Mouse (Mus musculus): ENCODE measurements at regions not wholly inside any gene's neighbourhood (a gene's known extent, or its start where the extent isn't known, plus 50 kb on each side); places are given as distances from the start of the nearest gene placed in this dataset.

DNA sequence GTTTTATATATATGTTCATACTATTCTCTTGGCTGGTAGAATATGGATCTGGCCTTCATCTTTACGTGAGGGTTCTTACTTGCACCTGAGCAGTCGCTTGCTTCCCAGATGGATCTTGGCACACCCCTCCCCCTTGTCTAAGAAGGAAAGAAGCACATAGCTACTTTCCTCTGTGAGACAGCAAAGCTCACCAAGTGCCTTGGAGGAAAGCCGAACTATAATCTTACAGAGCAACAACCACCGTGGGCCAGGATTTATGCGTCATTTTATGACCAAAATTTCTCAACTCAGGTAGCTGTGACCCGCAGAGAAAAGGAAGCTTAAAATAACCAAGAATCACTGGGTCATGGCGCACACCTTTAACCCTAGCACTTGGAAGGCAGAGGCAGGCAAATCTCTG is 73.0 kb upstream of the Tspan2 start:
- no peak for DNase-seq (ENCODE audit: low spot score in 2 of 2)

DNA sequence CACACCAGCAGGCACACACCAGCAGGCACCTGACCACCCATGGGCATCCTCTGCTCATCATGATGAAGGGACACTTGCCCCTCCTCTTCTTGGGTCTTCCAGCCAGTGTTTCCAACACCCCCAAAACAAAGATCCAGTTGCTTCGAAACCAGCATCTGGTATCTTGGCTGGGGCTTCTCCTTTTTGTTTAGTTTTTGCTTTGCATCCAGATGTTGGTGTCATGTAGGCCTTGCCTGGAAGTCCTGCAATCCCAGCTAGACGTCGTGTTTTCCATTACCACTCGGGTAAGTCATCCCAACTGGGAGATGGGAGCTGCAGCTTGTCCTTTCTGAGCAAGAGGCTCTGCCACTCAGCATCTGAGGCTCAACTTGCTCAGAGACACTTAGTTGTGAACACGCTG is 70.6 kb upstream of the Tspan2 start:
- DNase-seq (ENCODE audit: low spot score in 2 of 2): no peak

DNA sequence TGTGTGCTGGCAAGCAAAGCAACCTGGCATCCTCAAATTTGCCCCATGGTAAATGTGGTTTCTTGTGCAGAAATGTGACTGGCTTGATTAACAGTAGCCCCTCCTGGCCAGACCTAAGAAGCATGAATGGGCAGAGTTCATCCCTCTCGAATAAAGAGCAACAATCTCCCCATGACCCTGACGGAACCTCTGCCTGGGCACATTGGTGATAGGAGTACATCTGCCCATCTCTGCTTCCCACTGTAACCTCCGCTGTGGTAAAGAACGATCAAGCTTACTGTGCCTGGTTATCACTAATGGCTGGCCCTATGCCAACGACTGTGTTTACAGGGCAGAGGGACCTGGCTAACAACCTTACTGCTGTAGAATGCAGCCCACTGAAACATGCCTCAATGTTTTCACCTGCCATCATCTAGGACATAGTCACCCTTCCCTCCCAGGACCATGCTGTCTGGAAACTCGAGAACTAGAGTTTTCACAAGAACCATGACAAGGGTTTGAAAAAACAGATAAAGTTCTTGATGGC is 69.6 kb upstream of the Tspan2 start:
- no peak for DNase-seq (ENCODE audit: low spot score in 2 of 2)

DNA sequence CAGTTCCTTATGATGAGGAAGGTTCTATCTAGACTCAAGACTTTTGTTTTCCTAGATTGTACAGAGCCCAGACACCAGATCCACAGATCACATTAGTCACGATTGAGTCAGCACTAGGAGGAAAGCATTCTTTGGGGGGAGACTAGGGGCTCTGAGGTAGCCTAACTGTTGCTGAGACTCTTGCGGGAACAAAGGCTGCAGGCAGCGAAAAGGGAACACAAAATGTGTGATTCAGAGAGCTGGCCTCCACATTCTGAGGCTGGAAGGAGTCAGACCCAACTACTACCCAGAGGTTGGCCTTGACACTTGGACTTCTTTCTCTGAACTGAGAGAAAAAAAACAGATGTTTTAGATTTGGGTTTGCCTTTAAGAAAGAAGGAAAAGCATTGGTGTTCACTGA is 66.5 kb upstream of the Tspan2 start:
- DNase-seq (ENCODE audit: low spot score in 2 of 2): no peak

DNA sequence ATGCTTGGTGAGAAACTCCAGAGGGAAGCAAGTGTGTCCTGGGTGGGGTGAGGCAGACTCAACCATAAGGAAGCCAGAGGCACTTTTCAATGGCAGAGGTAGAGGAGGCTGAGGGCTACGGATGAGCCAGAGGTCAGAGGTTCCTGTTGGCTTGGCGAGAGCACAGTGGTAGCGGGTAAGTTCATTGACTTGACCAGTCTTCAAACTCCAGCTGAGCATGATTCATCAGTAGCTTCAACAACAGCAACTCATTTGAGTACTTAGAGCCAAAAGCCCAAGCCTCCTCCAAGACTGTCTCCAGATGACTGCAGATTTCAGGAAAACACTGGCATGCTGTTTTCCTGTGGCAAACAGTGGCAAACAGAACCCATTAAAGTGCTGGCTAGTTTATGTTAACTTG is 65.8 kb upstream of the Tspan2 start:
- no peak for DNase-seq (ENCODE audit: low spot score in 2 of 2)

DNA sequence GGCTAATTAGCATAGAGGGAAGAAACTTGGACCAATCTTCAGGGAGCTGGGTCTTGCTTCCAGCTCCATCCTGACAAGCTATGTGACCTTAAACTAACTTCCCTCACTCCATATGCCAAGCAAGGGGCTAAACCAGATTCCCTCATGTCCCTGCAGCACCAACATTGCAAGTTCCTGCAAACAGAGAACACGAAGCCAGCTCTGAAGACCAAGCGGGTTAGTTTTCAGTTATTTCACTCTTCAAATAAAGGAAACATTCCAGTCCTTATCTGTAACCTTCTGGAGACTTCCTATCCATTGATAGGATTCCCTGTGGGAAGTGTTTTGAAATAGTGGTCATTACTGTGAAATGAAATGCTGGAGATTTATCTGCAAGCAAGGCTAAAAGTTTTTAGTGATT is 64.4 kb upstream of the Tspan2 start:
- no peak for DNase-seq (ENCODE audit: low spot score in 2 of 2)

DNA sequence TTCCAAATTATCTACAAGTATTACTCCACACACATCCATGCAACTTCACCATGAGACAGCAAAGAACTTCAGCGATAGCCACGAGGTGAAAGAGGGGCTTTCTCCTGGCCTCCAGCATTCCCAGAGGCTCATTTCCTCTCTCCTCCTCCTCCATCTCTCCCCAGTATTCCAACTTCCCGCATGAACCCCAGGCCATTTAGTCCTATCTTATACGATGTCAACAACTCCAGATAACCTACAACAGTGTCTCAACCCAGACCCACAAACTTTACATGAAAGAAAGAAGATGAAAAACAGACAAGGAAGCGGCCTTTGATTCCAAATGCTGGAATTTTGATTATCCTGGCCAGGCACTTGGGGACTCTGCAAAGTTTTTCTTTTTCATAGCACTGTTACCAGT is 63.8 kb upstream of the Tspan2 start:
- DNase-seq (ENCODE audit: low spot score in 2 of 2): no peak

DNA sequence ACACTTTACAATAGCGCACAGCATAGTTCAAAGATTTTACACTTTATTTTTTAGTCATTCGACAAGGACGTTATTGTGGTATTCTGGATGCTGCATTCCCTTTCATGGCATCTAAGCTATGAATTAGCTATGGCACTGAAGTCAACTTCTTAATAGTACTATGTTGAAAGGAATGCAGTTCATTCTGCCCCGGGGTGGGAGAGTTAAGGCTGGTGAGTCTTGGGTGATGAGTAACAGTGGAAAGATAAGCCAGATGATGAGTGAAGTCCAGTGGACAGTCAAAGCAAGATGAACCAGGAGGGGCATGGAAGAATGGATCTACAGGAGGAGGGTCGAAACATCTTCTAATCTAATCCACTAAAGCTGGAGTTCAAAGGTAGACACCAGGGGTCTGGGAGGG is 63.4 kb upstream of the Tspan2 start:
- no peak for DNase-seq (ENCODE audit: low spot score in 2 of 2)

DNA sequence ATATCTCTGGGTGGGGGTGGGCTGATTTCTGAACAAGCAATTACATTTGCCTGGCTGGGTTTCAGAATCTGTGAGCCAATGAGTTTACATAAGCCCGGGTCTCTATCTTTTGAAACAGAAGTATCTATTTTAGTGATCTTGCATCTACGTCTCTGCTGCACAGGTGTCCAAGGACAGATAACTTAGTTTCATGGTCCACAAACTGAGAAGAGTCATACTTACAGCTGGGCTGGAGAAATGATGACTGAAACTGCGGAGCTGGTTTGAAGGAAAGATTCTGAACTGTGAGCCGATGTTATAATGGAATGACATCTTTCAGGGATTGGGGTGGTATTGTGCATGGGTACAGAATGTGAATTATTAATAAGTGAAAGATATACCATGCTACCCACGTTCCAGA is 60.8 kb upstream of the Tspan2 start:
- no peak for DNase-seq (ENCODE audit: low spot score in 2 of 2)

DNA sequence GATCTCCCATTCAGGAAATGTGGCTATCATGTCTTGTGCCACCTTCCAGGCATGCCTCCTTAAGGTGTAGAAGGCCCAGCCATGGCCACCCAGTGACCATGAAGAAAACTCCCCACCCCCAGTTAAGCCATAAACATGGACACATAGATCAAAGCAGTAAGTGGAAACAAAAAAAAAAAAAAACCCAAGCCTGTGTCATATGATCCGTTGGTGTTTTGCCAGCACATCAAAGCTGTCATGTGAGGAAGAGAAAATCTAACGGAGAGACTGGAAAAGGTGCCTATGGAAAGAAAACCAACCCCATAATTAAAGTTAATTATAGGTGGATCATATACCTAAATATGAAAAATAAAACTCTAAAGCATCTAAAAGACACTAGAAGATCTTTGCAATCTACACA is 60.3 kb upstream of the Tspan2 start:
- DNase-seq (ENCODE audit: low spot score in 2 of 2): no peak

DNA sequence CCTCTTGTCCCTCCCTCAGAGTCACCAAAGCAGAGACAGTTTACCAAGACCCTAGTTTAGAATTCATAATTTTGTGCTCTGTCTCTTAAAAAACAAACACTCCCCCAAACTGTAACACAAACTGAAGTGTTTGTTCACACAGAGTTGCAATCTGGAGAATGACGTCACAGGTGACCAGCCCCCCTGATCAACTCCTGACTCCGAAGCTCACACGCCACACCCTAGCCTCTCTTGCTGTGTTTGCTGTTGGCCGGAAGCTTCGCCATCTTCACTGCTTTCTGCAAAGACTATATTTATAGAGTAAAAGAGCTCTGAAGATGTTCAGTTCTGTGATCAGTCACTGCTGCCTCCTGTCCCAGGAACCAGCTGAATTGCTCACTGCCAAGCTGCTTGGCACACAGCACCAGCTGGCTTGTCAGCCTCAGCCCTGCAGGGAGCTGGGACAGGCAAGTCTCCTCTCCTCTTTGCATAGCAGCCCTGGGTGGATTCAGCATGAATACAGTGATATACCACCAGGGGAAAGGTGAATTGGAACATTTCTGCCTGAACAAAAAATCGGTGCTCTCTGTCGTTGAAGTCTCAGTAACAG is 57.3 kb upstream of the Tspan2 start:
- peak; percentile 60 to 63 for DNase-seq (ENCODE audit: low spot score in 2 of 2)

DNA sequence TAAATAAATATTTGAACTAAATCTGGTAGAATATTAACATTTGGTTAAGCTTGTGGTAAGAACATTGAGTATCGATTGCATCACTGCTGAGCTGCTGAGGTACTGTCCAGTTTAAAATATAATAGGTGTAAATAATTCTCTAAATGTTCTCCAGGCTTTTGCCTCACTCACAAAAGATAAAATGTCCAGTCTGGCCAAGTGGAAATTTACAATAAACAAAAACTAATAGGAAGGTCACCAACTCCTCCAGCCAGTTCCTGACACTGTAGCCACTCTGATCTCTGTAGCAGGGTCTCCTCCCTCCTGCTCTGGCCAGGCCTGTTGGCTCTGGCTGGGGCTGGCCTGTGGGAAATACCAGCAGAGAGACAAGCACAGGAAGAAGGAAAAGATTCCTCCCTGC is 55.8 kb upstream of the Tspan2 start:
- DNase-seq (ENCODE audit: low spot score in 2 of 2): no peak

DNA sequence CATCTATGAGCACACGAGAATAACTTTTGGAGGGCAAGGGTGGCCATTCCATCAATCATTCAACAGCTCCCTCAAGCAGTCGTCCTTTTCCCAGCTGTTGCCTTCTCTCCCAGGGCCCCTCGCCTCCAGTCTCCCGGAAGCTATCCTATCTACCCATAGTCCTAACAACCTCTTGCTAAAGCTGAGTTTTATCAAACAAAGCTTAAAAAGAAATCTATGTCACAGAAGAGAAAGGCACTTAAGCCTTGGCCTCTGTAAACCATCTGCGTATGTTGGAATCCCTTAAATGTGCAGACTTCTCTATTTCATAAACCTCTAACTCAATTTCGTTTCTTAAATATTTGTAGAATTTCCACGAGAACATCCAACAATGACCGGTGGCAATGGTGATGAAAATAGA is 51.9 kb upstream of the Tspan2 start:
- DNase-seq (ENCODE audit: low spot score in 2 of 2): no peak

DNA sequence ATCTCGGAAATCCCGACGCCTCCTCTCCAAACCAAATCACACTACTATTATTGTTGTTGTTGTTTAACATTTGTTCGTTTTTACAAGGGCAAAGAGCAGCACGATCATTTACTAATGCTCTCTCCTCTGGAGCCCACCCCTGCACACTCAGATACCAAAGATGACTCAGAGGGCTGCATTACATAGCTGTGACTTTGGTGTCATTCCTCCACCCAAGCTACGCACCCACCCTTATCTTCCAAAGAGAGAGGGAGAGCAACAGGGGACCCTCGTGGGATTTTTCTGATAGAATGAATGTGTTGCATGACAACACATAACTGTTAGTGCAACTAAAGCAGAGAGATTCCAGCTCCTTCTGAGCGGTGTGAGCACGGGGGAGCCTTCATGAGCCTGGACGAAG is 50.8 kb upstream of the Tspan2 start:
- DNase-seq (ENCODE audit: low spot score in 2 of 2): no peak
